Mouse (Mus musculus) heart, adult 2 months (tissue): ENCODE measurements at regions not wholly inside any gene's neighbourhood (a gene's known extent, or its start where the extent isn't known, plus 50 kb on each side); places are given as distances from the start of the nearest gene placed in this dataset.

Experiments
- CTCF ChIP-seq: fragments of 200-600 bp; IDR thresholded peaks from 2 replicates; pipeline ENCODE4 v1.8.1; 2022; ENCODE audit warnings: antibody characterized with exemption, mild to moderate bottlenecking, moderate library complexity
- POLR2A ChIP-seq: fragments of 200-500 bp; IDR thresholded peaks from 2 replicates; pipeline ENCODE4 v1.6.1; 2011; ENCODE audit warnings: mild to moderate bottlenecking, low read depth, low read length, control low read depth; ENCODE audit not compliant: insufficient read depth

DNA sequence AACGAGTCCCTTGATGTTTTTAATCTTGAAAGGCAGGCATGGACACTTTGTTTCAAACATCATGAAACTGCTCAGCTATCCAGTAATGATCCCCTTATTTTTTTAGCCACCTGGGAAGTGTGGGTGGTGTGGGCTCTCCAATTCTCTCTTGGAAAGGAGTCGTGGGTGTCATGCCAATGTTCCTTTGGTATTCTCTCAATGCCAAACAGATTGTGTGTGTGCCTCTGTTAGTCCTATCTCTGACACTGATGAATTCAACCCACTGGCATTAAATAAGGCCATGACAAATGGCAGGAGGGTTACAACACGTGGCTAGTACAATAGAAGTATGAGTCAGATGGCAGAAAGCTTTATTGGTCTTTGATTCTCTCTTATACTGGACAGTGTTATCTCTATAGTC lies 74.0 kb upstream of the Naf1 start:
- no peak for TF ChIP-seq POLR2A
- no peak for TF ChIP-seq CTCF
